Mouse (Mus musculus): ENCODE measurements at regions not wholly inside any gene's neighbourhood (a gene's known extent, or its start where the extent isn't known, plus 50 kb on each side); places are given as distances from the start of the nearest gene placed in this dataset.

GRCm38 (mm10) chr13:6060229-6060845 is 199.1 kb downstream of the Klf6 start:
- DNase-seq = no peak

DNA sequence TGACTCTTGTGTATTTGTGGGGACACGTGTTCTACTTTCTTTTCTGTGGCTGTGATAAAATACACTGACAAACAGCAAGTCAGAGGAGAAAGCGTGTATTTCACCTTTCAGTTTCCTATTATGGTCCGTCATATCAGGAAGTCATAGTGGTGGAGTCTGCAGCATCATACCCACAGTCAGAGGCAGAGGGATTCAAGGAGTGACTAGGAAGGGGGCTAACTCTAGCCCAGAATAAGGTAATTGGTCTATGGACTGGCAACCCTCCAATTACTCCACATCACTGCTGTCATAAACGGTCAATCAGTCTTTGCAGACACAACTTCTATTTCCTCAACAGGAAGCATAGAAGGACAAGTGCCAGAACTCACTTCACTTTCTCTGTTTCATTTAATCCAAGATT is 201.0 kb downstream of the Klf6 start:
- no peak for DNase-seq

- peak in 1 of 2 experiments; percentile 4 for DNase-seq
Observed at GRCm38 (mm10) chr13:6062729-6063386, 201.6 kb downstream of the Klf6 start.

- DNase-seq = no peak
Observed at GRCm38 (mm10) chr13:6076978-6077825, 215.9 kb downstream of the Klf6 start.

- DNase-seq = peak; percentile 54 to 76
Observed at GRCm38 (mm10) chr13:6085891-6086290, 224.6 kb downstream of the Klf6 start.

GRCm38 (mm10) chr13:6109018-6109657 is 247.9 kb downstream of the Klf6 start:
- no peak for DNase-seq

- DNase-seq = no peak
Observed at GRCm38 (mm10) chr13:6119703-6120102, 258.4 kb downstream of the Klf6 start.

- DNase-seq = no peak
Observed at GRCm38 (mm10) chr13:6127311-6127710, 266.0 kb downstream of the Klf6 start.

DNA sequence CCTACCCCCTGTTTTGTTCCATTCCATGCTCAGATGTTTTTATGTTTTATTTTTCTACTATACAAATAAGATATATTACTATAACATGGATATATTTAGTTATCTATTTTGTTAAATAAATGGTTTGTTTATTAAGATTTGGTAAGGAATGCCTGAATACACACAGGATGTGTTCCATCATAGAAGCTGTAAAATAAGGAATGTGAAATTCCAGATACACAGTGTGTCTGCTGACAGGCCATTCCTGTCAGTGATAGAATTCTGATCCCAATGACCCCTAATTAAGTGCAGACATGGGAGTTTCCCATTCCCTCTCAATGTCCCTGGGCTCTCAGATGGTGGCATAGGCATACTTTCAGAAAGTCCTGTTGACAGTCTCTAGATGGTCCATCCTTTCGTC is 267.6 kb downstream of the Klf6 start:
- DNase-seq = no peak

DNA sequence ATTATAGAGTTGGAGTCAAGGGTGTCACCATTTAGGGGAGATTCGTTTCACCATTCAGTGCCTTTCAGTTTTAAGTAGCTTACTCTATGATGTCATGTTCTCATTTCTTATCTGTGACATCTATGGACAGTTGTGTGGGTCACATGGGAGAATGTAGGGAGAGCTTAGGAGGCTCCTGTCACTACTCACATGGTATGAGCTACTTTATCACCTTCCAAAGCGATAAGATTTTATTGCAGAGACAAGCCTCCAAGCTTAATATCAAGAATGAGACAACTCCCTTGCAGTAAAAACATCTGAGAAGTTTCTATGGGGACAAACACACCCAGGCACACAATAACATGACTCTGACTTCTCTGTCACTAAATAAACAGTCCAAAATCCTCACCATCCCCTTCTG is 270.1 kb downstream of the Klf6 start:
- DNase-seq = no peak

- DNase-seq = peak in 1 of 2 experiments; percentile 7
Observed at GRCm38 (mm10) chr13:6137170-6137569, 275.9 kb downstream of the Klf6 start.

DNA sequence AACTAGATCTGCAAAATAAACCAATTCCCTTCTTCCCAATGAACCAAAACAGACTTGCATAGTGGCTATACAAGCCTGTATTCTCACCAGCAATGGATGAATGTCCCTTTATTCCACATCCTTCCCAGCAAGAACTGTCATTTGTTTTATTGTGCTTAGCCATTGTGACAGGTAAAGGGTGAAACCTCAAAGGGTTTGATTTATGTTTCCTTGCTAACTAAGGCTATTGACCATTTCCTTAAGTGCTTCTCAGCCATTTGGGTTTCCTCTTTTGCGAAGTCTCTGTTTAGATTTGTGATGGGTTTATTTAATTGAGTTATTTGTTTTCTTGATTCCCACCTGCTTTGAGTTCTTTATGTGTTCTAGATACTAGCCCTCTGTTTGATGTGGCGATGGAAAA is 281.5 kb downstream of the Klf6 start:
- DNase-seq = no peak

DNA sequence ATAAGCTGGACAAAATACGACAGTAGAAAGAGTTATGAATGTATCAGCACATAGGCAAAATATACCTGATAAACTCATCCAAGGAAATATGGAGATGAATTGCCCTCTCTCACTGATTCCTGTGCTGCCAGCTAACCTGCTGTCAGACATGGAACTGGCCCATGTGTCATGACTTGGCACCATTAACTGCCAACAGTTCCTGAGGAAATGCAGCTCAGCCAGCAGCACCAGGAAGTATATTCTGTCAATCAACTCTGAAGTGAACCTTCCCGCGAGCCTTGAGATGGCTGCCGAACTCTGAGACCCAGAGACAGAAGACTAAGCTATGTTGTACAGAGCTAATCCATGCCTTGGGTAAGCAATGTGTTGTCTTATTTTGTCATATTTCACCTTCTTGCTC is 292.4 kb downstream of the Klf6 start:
- DNase-seq = no peak

GRCm38 (mm10) chr13:6156191-6156590 is 294.9 kb downstream of the Klf6 start:
- no peak for DNase-seq

- DNase-seq = no peak
Observed at GRCm38 (mm10) chr13:6157029-6157428, 295.7 kb downstream of the Klf6 start.

DNA sequence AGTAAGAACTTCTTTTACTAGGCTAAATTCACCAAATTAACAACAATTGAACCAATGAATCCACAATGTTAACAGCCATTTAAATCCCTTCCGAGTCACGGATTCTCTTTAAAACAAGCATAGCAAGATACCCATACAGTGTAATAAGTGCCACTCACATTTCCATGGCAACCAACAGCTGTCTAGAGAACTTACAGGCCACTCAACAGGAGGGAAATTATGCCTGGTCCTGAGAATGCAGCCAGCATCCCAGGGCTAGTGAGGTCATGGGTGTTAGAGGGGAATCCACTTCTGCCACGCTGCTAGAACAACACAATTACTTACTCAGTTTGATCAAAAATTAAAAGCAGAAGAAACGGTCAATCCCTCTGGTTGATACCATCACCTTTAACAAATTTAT is 296.7 kb downstream of the Klf6 start:
- no peak for DNase-seq

DNA sequence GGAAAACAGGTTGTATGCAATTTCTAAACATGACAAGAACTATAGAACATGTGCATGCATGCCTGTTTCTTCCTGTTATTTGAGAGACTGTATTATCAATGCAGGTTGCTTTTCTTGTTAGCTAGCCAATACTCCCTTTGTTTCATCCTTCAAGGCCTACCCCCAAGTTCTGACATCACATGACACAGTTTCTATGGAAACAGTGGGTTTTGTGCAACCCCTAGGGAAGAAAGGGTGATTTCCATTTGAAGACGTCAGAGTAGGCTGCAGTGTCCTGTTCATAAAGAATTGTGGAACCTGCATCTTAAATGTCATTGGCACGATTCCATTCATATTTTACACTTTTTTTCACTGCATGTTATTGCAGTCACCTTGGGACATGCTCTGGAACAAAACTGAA is 298.1 kb downstream of the Klf6 start:
- DNase-seq = no peak

DNA sequence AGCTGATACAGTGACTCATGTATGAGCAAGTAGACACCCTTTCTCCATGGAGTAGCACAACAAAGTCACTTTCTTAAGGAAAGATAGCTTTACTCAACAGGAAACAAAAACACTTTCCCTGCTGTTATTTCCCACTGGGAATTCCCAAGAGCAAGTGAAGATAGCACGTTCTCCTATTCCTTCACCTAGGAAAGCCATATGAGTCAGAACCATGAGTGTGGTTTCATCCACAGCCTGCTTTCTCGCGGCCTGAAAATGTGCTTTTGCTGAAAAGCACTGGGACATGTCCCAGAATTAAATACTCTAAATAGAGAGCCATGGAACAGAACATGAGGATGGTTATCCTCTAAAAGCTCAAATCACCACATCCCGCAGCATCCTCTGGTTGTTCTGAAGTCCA is 304.6 kb downstream of the Klf6 start:
- no peak for DNase-seq

- no peak for DNase-seq
Observed at GRCm38 (mm10) chr13:6167055-6167761, 305.9 kb downstream of the Klf6 start.

DNA sequence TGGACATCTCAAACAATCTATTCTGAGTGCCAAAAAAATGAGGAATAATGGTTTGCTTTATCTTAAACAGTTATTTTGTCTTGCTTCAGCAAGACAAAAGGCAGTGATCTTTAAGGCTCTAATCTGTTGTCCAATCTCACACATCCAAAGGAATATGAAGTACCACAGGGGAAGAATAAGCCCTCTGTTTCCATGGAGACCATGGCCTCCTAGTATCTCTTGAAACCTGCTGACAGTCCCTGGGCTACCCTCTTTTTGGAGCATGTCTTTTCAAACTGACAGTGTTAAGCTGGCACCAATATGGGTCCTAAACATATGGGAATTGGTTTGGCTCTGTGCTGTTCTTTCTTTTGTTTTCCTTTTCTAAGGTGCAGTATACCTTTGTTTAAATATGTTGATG is 311.8 kb downstream of the Klf6 start:
- DNase-seq = no peak

- no peak for DNase-seq
Observed at GRCm38 (mm10) chr13:6178362-6179070, 317.2 kb downstream of the Klf6 start.

Measured in adrenal gland, postnatal 36 days (tissue).